Mouse (Mus musculus): ENCODE results near the gene Lmo3. TPM values are rescaled to one million over a fixed set of nuclear protein-coding genes. Genes with fewer than 3 reads are reported as not detected.

Gene Lmo3
- under 1 TPM; 0.19 to 0.34 TPM for total RNA-seq (2021)

- DNase-seq = no peak
Observed at GRCm38 (mm10) chr6:138581734-138582505, at the start of gene Lmo3. Gene Lmo3, minus strand, starts transcription at chr6:138581968.

GRCm38 (mm10) chr6:138620786-138621185 lies 39.0 kb upstream of the Lmo3 start:
- DNase-seq = no peak

- no peak for DNase-seq
Observed at GRCm38 (mm10) chr6:138618396-138618795, 36.6 kb upstream of the Lmo3 start.

GRCm38 (mm10) chr6:138597016-138597415 lies 15.2 kb upstream of the Lmo3 start:
- no peak for DNase-seq

- DNase-seq = no peak
Observed at GRCm38 (mm10) chr6:138595991-138596698, 14.4 kb upstream of the Lmo3 start.

GRCm38 (mm10) chr6:138583314-138583713 lies 1.5 kb upstream of the Lmo3 start:
- peak; percentile 15 for DNase-seq

- no peak for DNase-seq
Observed at GRCm38 (mm10) chr6:138582506-138583000, 785 bp upstream of the Lmo3 start.

- DNase-seq = no peak
Observed at GRCm38 (mm10) chr6:138580491-138581076, 1.2 kb downstream of the Lmo3 start.

GRCm38 (mm10) chr6:138563416-138563815 lies 18.4 kb downstream of the Lmo3 start:
- no peak for DNase-seq

GRCm38 (mm10) chr6:138552144-138552543 lies 29.6 kb downstream of the Lmo3 start:
- no peak for DNase-seq

- no peak for DNase-seq
Observed at GRCm38 (mm10) chr6:138534879-138535278, 46.9 kb downstream of the Lmo3 start.

- DNase-seq = no peak
Observed at GRCm38 (mm10) chr6:138506642-138507041, 75.1 kb downstream of the Lmo3 start.

- no peak for DNase-seq
Observed at GRCm38 (mm10) chr6:138503946-138504345, 77.8 kb downstream of the Lmo3 start.

- DNase-seq = no peak
Observed at GRCm38 (mm10) chr6:138482834-138483233, 98.9 kb downstream of the Lmo3 start.

- DNase-seq = peak; percentile 81
Observed at GRCm38 (mm10) chr6:138477611-138478010, 104.2 kb downstream of the Lmo3 start.

GRCm38 (mm10) chr6:138469204-138469603 lies 112.6 kb downstream of the Lmo3 start:
- DNase-seq = no peak

- DNase-seq = no peak
Observed at GRCm38 (mm10) chr6:138444515-138445048, 137.2 kb downstream of the Lmo3 start.

- DNase-seq = no peak
Observed at GRCm38 (mm10) chr6:138437351-138437750, 144.4 kb downstream of the Lmo3 start.

- DNase-seq = no peak
Observed at GRCm38 (mm10) chr6:138436813-138437212, 145.0 kb downstream of the Lmo3 start.

GRCm38 (mm10) chr6:138427394-138427793 lies 154.4 kb downstream of the Lmo3 start:
- no peak for DNase-seq

GRCm38 (mm10) chr6:138426894-138427293 lies 154.9 kb downstream of the Lmo3 start:
- DNase-seq = no peak

GRCm38 (mm10) chr6:138424514-138425225 lies 157.1 kb downstream of the Lmo3 start:
- DNase-seq = no peak

Data from heart, postnatal 4 days (tissue).